Mouse (Mus musculus) limb, embryonic 10.5 days (tissue): ENCODE results near the gene Wnt2b. TPM values are rescaled to one million over a fixed set of nuclear protein-coding genes. Genes with fewer than 3 reads are reported as not detected.

ENCODE experiments used
- DNase-seq: peaks from one replicate; pipeline ENCODE4 v3.0.0-alpha.2; 2017; ENCODE audit warnings: low spot score
- H3K27ac ChIP-seq: fragments of 300-500 bp; sonication (generic); 2 replicates; pipeline ENCODE4 v1.5.1; 2016; ENCODE audit warnings: mild to moderate bottlenecking
- H3K27me3 ChIP-seq: fragments of 300-500 bp; sonication (generic); 2 replicates; pipeline ENCODE4 v1.6.1; 2016; ENCODE audit warnings: low read depth, mild to moderate bottlenecking; ENCODE audit not compliant: poor library complexity, severe bottlenecking
- H3K36me3 ChIP-seq: fragments of 300-500 bp; sonication (generic); 2 replicates; pipeline ENCODE4 v1.6.1; 2016; ENCODE audit warnings: mild to moderate bottlenecking, moderate library complexity
- H3K4me1 ChIP-seq: fragments of 300-500 bp; sonication (generic); 2 replicates; pipeline ENCODE4 v1.6.1; 2016
- H3K4me3 ChIP-seq: fragments of 300-500 bp; sonication (generic); 2 replicates; pipeline ENCODE4 v1.5.1; 2016; ENCODE audit warnings: mild to moderate bottlenecking, moderate library complexity
- H3K9me3 ChIP-seq: fragments of 300-500 bp; sonication (generic); replicated peaks from 2 replicates; pipeline ENCODE4 v1.6.1; 2016; ENCODE audit warnings: mild to moderate bottlenecking
- WGBS: fragments of 180-500 bp; shearing (Covaris S2); methylation state at CpG from one replicate; pipeline ENCODE4 v1.1.7; 2016; 5-methylcytosine and 5-hydroxymethylcytosine counted together
- polyA plus RNA-seq: library from polyadenylated mRNA; unstranded; fragments of >200 nt; fragmentation: Nextera tagmentation; extraction: Ambion mirVana; gene quantifications from 2 replicates; pipeline ENCODE4 v1.2.1, GENCODE M21; 2016

Wnt2b gene
- 0.28 and 0.39 TPM in 2 replicates for polyA plus RNA-seq

GRCm38 (mm10) chr3:104961066-104962059 is at the start of gene Wnt2b:
TSS of gene Wnt2b (minus strand) at chr3:104961921.
- no peaks in the 10 kb centered on the region for H3K36me3 ChIP-seq
- peaks cover 83% of the 10 kb centered on the region for H3K27me3 ChIP-seq
- peaks cover 70% of the 10 kb centered on the region for H3K4me1 ChIP-seq
- H3K27ac ChIP-seq: peak within 1 kb of the TSS; percentile 67
- H3K9me3 ChIP-seq: no peaks in the 10 kb centered on the region
- 1% methylated on average over 87 of the region's 87 CpGs for WGBS
- peak within 1 kb of the TSS; percentile 57 for H3K4me3 ChIP-seq
- DNase-seq: peak; percentile 65

- H3K9me3 ChIP-seq: no peaks in the 10 kb centered on the region
- H3K27ac ChIP-seq: no peak overlapping the region
- 93% methylated on average over 11 of the region's 11 CpGs for WGBS
- DNase-seq: no peak
- peaks cover 87% of the 10 kb centered on the region for H3K36me3 ChIP-seq
- H3K4me1 ChIP-seq: peaks cover 4% of the 10 kb centered on the region; the same call in 1 of the 2 replicates
- H3K27me3 ChIP-seq: no peaks in the 10 kb centered on the region
- no peak overlapping the region for H3K4me3 ChIP-seq
Observed at GRCm38 (mm10) chr3:105010681-105011339, 49.1 kb upstream of the Wnt2b start.

- H3K4me1 ChIP-seq: no peaks in the 10 kb centered on the region
- H3K36me3 ChIP-seq: peaks cover 99% of the 10 kb centered on the region
- no peak overlapping the region for H3K4me3 ChIP-seq
- no peak for DNase-seq
- 89% methylated on average over 9 of the region's 9 CpGs for WGBS
- no peaks in the 10 kb centered on the region for H3K9me3 ChIP-seq
- H3K27ac ChIP-seq: no peak overlapping the region
- no peaks in the 10 kb centered on the region for H3K27me3 ChIP-seq
Observed at GRCm38 (mm10) chr3:105008070-105008469, 46.3 kb upstream of the Wnt2b start.

- no peaks in the 10 kb centered on the region for H3K9me3 ChIP-seq
- H3K4me1 ChIP-seq: peaks cover 9% of the 10 kb centered on the region
- no peaks in the 10 kb centered on the region for H3K27me3 ChIP-seq
- no peak overlapping the region for H3K27ac ChIP-seq
- H3K4me3 ChIP-seq: no peak overlapping the region
- H3K36me3 ChIP-seq: peaks cover 95% of the 10 kb centered on the region
- no peak for DNase-seq
- 94% methylated on average over 6 of the region's 6 CpGs for WGBS
Observed at GRCm38 (mm10) chr3:105006101-105006500, 44.4 kb upstream of the Wnt2b start.

DNA sequence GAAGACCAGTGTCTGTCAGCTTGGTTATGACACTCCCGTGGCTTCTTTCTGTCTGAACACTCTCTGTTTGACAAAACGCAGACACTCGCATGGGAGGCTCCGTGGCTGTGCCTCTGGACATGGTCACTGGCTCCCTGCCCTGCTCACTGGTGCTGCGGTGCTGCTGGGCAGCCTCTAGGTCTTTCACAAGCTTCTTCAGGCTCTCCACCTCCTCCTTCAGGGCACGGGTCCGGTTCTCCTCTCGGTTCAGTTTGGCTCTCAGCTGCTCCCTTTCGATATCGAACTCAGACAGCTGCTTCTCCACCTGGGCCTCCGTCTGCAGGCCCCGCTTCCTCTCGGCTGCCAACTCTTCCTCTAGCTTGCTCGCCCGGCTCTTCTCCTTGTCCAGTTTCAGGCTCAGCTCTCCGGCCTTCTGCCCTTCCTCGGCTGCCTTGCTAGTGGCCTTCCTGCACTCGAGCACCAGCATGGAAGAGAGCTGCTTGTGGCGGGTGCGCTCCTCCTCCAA is 43.9 kb upstream of the Wnt2b start:
- H3K4me1 ChIP-seq: peaks cover 10% of the 10 kb centered on the region
- 95% methylated on average over 20 of the region's 20 CpGs for WGBS
- H3K4me3 ChIP-seq: no peak overlapping the region
- no peaks in the 10 kb centered on the region for H3K27me3 ChIP-seq
- peaks cover 92% of the 10 kb centered on the region for H3K36me3 ChIP-seq
- no peaks in the 10 kb centered on the region for H3K9me3 ChIP-seq
- DNase-seq: no peak
- no peak overlapping the region for H3K27ac ChIP-seq

DNA sequence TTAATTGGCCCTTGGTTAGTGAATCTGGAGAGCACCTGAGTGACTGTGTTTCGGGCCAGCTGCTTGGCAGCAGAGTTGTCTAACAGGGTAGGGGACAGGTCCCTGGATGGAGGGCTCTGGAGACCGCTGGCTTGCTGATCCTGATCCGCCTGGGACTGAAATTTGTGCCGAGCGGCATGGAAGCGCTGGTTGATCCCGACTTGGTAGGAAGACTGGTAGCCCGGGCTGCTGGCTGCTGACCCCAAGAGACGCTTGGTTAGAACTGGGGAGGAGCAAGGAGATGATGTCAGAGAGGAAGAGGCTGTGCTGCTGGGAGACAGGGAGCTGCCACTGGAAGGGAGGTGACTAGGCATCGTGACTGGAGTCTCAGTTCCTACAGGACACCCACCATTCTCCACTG is 43.3 kb upstream of the Wnt2b start:
- 93% methylated on average over 10 of the region's 10 CpGs for WGBS
- peaks cover 86% of the 10 kb centered on the region for H3K36me3 ChIP-seq

DNA sequence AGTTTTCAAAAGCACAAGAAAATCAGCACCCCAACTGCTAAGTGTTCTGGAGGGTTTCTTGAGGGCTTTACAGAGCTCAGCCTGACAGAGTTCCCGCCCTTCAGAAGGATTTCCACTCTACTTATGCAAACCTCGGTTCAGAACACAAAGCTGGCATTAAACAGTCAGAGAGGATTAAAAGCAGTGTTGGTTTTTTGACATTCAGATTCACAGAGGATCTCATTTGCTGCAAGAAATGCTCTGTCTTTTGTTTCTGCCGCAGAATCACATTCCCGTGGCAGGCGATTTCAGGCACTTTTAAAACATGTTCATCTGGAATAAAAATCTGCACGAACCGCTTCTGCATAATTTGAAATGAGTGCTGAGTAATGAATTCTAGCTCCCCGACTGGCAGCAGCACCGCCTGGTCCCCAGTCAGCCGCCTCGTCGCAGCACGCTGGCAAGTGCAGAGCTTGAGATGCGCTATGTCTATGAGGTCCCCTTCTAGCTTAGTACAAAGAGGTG is 42.3 kb upstream of the Wnt2b start:
- Histone ChIP-seq H3K4me1 (peaks cover 10% of the 10 kb centered on the region), H3K36me3 (peaks cover 76% of the 10 kb centered on the region), H3K27ac (no peak overlapping the region), H3K27me3 (no peaks in the 10 kb centered on the region), H3K9me3 (no peaks in the 10 kb centered on the region), H3K4me3 (no peak overlapping the region)
- DNase-seq: no peak
- 93% methylated on average over 14 of the region's 14 CpGs for WGBS

More for the DNA sequence above, 43.3 kb upstream of the Wnt2b start:
- Histone ChIP-seq H3K9me3 (no peaks in the 10 kb centered on the region), H3K4me1 (peaks cover 10% of the 10 kb centered on the region), H3K27ac (no peak overlapping the region), H3K27me3 (no peaks in the 10 kb centered on the region), H3K4me3 (no peak overlapping the region)
- no peak for DNase-seq

DNA sequence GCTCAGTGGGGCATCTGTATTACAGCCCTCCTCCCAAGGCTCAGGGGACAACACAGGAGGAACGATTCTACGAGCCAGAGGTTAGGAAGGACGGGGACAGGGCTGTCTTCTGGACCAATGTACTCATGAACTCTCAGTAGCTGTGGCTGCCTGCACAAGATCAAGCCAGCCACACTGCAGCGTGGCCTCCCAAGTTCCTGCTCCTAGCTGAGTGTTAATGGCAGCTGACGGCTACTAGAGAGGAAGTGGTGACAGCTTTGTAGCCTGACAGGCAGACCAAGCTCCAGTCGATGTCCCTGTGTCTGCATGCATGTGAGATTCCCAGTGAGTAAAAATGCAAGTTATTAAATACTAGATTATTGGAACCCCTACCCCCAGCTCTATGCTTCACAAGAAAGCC is 39.7 kb upstream of the Wnt2b start:
- H3K4me1 ChIP-seq: peaks cover 24% of the 10 kb centered on the region

GRCm38 (mm10) chr3:105000561-105000960 is 38.8 kb upstream of the Wnt2b start:
- Histone ChIP-seq H3K4me1 (peaks cover 24% of the 10 kb centered on the region), H3K4me3 (no peak overlapping the region), H3K36me3 (peaks cover 41% of the 10 kb centered on the region), H3K27ac (no peak overlapping the region), H3K27me3 (no peaks in the 10 kb centered on the region), H3K9me3 (no peaks in the 10 kb centered on the region)
- WGBS: 88% methylated on average over 8 of the region's 8 CpGs
- no peak for DNase-seq

More for the DNA sequence above, 39.7 kb upstream of the Wnt2b start:
- Histone ChIP-seq H3K36me3 (peaks cover 49% of the 10 kb centered on the region), H3K4me3 (no peak overlapping the region), H3K27me3 (no peaks in the 10 kb centered on the region), H3K9me3 (no peaks in the 10 kb centered on the region), H3K27ac (no peak overlapping the region)
- WGBS: 57% methylated on average over 6 of the region's 6 CpGs
- no peak for DNase-seq

DNA sequence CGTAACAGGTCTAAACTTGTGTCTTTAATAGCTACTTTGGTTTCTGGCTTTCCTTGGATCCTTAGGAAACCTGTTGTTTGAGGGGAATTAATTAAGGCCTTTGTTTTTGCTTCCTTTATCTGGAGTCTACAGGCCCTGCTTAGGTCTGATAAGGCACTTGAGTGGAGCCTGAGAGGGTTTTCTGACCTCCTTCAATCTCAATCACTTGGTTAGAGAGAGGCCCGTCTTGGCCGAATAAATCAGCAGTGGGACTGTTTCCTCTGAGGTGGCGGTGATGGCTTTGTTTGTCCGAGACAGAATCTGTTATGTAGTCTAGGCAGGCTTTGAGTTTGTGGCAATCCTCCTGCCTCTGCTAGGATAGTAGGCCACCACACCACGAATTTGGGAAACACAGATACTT is 35.8 kb upstream of the Wnt2b start:
- Histone ChIP-seq H3K4me3 (no peak overlapping the region), H3K36me3 (peaks cover 11% of the 10 kb centered on the region), H3K9me3 (no peaks in the 10 kb centered on the region), H3K27me3 (no peaks in the 10 kb centered on the region), H3K27ac (no peak overlapping the region; the same call in 1 of the 2 replicates), H3K4me1 (peaks cover 39% of the 10 kb centered on the region)
- DNase-seq: peak; percentile 29
- 42% methylated on average over 6 of the region's 6 CpGs for WGBS

GRCm38 (mm10) chr3:104995707-104996106 is 34.0 kb upstream of the Wnt2b start:
- Histone ChIP-seq H3K4me3 (no peak overlapping the region), H3K27me3 (no peaks in the 10 kb centered on the region), H3K4me1 (peaks cover 29% of the 10 kb centered on the region), H3K36me3 (no peaks in the 10 kb centered on the region), H3K27ac (no peak overlapping the region), H3K9me3 (no peaks in the 10 kb centered on the region)
- 87% methylated on average over 7 of the region's 7 CpGs for WGBS
- no peak for DNase-seq

- Histone ChIP-seq H3K4me1 (peaks cover 29% of the 10 kb centered on the region), H3K27me3 (no peaks in the 10 kb centered on the region), H3K27ac (peak overlapping the region; percentile 42; the same call in 1 of the 2 replicates), H3K9me3 (no peaks in the 10 kb centered on the region), H3K4me3 (no peak overlapping the region), H3K36me3 (no peaks in the 10 kb centered on the region)
- no peak for DNase-seq
- 58% methylated on average over 3 of the region's 3 CpGs for WGBS
Observed at GRCm38 (mm10) chr3:104994415-104994841, 32.7 kb upstream of the Wnt2b start.
